13 mouse cellular contexts compared by ENCODE assay signal in the genomic region with DNA sequence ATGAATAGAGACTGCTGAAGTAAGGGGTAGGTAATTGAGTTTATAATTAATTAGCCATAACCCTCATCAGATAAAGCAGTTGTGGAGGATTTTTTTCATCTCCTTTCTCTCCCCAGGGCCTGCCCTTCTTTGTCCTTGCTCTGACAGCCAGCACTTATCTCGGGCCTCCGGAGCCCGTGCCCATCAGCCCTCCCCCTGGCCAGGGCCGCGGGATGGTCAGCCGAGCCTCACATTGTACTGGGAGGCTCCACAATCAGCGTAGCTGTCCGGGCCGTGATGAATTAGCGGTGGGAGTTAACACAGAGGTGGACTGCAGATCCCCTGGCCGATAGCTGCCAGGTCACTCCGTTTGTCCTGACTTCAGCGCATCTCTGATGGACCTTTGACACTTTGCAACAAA.
DNase-seq lines count a peak whose midpoint lies in the region; ATAC-seq and TF ChIP-seq lines count a peak whose summit lies in the region.
"Had no signal": no experiment of that assay in that cellular context is flagged by ENCODE, and none has a peak within 500 bp of the region (broad histone marks: within the 10 kb centered on the region; RNA-seq: fewer than 3 reads in every experiment).

No protein-coding gene starts in this region.

- ATAC-seq in midbrain, postnatal 0 days (ENCODE audit: low FRiP score): no peak
- ATAC-seq in heart, embryonic 14.5 days (ENCODE audit: insufficient number of reproducible peaks, insufficient read depth, low FRiP score, low read depth): 0 out of 2 replicates have a peak, but pooled peaks have one; percentile 51
- ATAC-seq in midbrain, embryonic 14.5 days (ENCODE audit: low FRiP score, low TSS enrichment): 0 out of 2 replicates have a peak, but pooled peaks have one; percentile 48
- ATAC-seq: intestine, embryonic 15.5 days had no signal

- H3K4me1 ChIP-seq in midbrain, embryonic 10.5 days: peaks cover 49% of the 10 kb centered on the region
- H3K4me1 ChIP-seq in midbrain, postnatal 0 days (ENCODE audit: insufficient read depth, low read length): peaks cover 12% of the 10 kb centered on the region; the same call in 1 of the 2 replicates
- H3K4me1 ChIP-seq in heart, embryonic 14.5 days (ENCODE audit: control insufficient read depth in 2 of 2, insufficient read depth in 2 of 2, low read length in 2 of 2): peaks cover 21 to 23% of the 10 kb centered on the region in 2 experiments
- H3K4me1 ChIP-seq in midbrain, embryonic 14.5 days (ENCODE audit: control insufficient read depth, insufficient read depth, low read length): peaks cover 43% of the 10 kb centered on the region
- H3K4me1 ChIP-seq: intestine, embryonic 15.5 days had no signal

- H3K9ac ChIP-seq in midbrain, postnatal 0 days (replicated peaks; ENCODE audit: low read length, poor library complexity, severe bottlenecking): no peak overlapping the region
- H3K9ac ChIP-seq in heart, embryonic 14.5 days (ENCODE audit: low read length): 0 out of 2 replicates have a peak overlapping the region, but pooled peaks have one; percentile 16
- H3K9ac ChIP-seq in midbrain, embryonic 14.5 days (replicated peaks; ENCODE audit: low read length): no peak overlapping the region
- H3K9ac ChIP-seq: intestine, embryonic 15.5 days had no signal

- H3K4me3 ChIP-seq in midbrain, embryonic 10.5 days: 0 out of 2 replicates have a peak overlapping the region, but pooled peaks have one; percentile 23
- no peak overlapping the region for H3K4me3 ChIP-seq in midbrain, postnatal 0 days (ENCODE audit: low read depth, low read length)
- no peak overlapping the region for H3K4me3 ChIP-seq in heart, embryonic 14.5 days (ENCODE audit: control insufficient read depth in 1 of 2, insufficient read depth in 1 of 2, low read depth in 1 of 2, low read length in 2 of 2)
- no peak overlapping the region for H3K4me3 ChIP-seq in midbrain, embryonic 14.5 days (replicated peaks; ENCODE audit: low read depth, low read length)
- H3K4me3 ChIP-seq: intestine, embryonic 15.5 days had no signal

- H3K27me3 ChIP-seq in midbrain, embryonic 10.5 days (ENCODE audit: low read depth, poor library complexity, severe bottlenecking): peaks cover 21% of the 10 kb centered on the region; the same call in 1 of the 2 replicates
- no peaks in the 10 kb centered on the region for H3K27me3 ChIP-seq in midbrain, postnatal 0 days (ENCODE audit: insufficient read depth, low read length)
- H3K27me3 ChIP-seq in heart, embryonic 14.5 days (ENCODE audit: control insufficient read depth, insufficient read depth, low read length): no peaks in the 10 kb centered on the region
- no peaks in the 10 kb centered on the region; the same call in 1 of the 2 replicates for H3K27me3 ChIP-seq in midbrain, embryonic 14.5 days (ENCODE audit: control insufficient read depth, insufficient read depth, low read length)
- H3K27me3 ChIP-seq: intestine, embryonic 15.5 days had no signal

- no peak for TF ChIP-seq CTCF in midbrain, postnatal 0 days (IDR thresholded peaks at IDR 0.05)

- peaks cover 34% of the 10 kb centered on the region for H3K36me3 ChIP-seq in midbrain, embryonic 10.5 days
- H3K36me3 ChIP-seq in midbrain, postnatal 0 days (ENCODE audit: insufficient read depth, low read length): peaks cover 15% of the 10 kb centered on the region; the same call in 1 of the 2 replicates
- 0 out of 2 replicates have a peak, but pooled peaks cover 6% of the 10 kb centered on the region for H3K36me3 ChIP-seq in heart, embryonic 14.5 days (ENCODE audit: control insufficient read depth, insufficient read depth, low read length)
- peaks cover 13% of the 10 kb centered on the region; the same call in 1 of the 2 replicates for H3K36me3 ChIP-seq in midbrain, embryonic 14.5 days (ENCODE audit: control insufficient read depth, insufficient read depth, low read length)
- H3K36me3 ChIP-seq: intestine, embryonic 15.5 days had no signal

- H3K4me2 ChIP-seq in midbrain, postnatal 0 days (ENCODE audit: low read depth, low read length, poor library complexity, severe bottlenecking): no peak overlapping the region
- 0 out of 2 replicates have a peak overlapping the region, but pooled peaks have one; percentile 29 for H3K4me2 ChIP-seq in heart, embryonic 14.5 days (ENCODE audit: low read length)
- H3K4me2 ChIP-seq in midbrain, embryonic 14.5 days (ENCODE audit: low read length): no peak overlapping the region
- H3K4me2 ChIP-seq: intestine, embryonic 15.5 days had no signal

- no peaks in the 10 kb centered on the region for H3K9me3 ChIP-seq in midbrain, embryonic 10.5 days (replicated peaks)
- H3K9me3 ChIP-seq in midbrain, postnatal 0 days (ENCODE audit: low read length): no peaks in the 10 kb centered on the region
- no peaks in the 10 kb centered on the region for H3K9me3 ChIP-seq in heart, embryonic 14.5 days (ENCODE audit: control insufficient read depth, low read length)
- H3K9me3 ChIP-seq in midbrain, embryonic 14.5 days (ENCODE audit: control insufficient read depth, low read length): no peaks in the 10 kb centered on the region
- H3K9me3 ChIP-seq: intestine, embryonic 15.5 days had no signal

- H3K27ac ChIP-seq in midbrain, embryonic 10.5 days (replicated peaks): peak overlapping the region; percentile 67
- H3K27ac ChIP-seq in midbrain, postnatal 0 days (ENCODE audit: low read depth, low read length): no peak overlapping the region
- peak overlapping the region; percentile 9 to 53; a peak in 2 of 4 replicates for H3K27ac ChIP-seq in heart, embryonic 14.5 days (replicated peaks in 1 of 2; ENCODE audit: control insufficient read depth in 1 of 2, insufficient read depth in 1 of 2, low read depth in 2 of 2, low read length in 2 of 2)
- H3K27ac ChIP-seq in midbrain, embryonic 14.5 days (replicated peaks; ENCODE audit: low read depth, low read length): no peak overlapping the region
- H3K27ac ChIP-seq: intestine, embryonic 15.5 days had no signal

- WGBS in midbrain, embryonic 10.5 days: 20% methylated on average over 13 of the region's 13 CpGs
- WGBS in midbrain, postnatal 0 days: 18% methylated on average over 13 of the region's 13 CpGs
- WGBS in heart, embryonic 14.5 days: 7% methylated on average over 13 of the region's 13 CpGs
- 4% methylated on average over 13 of the region's 13 CpGs for WGBS in midbrain, embryonic 14.5 days

- DNase-seq in adrenal gland, adult 2 months: peak; percentile 39
- DNase-seq in adrenal gland, adult 18-20 months (ENCODE audit: low spot score in 2 of 2): no peak
- peak; percentile 52 for DNase-seq in midbrain, embryonic 10.5 days (ENCODE audit: low spot score)
- DNase-seq in midbrain, postnatal 0 days (ENCODE audit: low spot score): no peak
- peak; percentile 40 for DNase-seq in midbrain, embryonic 14.5 days
- DNase-seq in left cerebral cortex, adult 11 months (ENCODE audit: low spot score): no peak
- no peak for DNase-seq in testis, postnatal 10 days (ENCODE audit: low spot score)
- DNase-seq: gastrocnemius, postnatal 14 days; liver; lung, postnatal 10 days; right cerebral cortex, postnatal 25 days had no signal

Comparison
In these comparisons a context has a peak if more than half of its experiments do, and no peak if none do; other contexts are left out.
1. DNase-seq: peak in adrenal gland, adult 2 months (single experiment), midbrain, embryonic 10.5 days (single experiment) and midbrain, embryonic 14.5 days (single experiment); none in adrenal gland, adult 18-20 months (0 of 2), midbrain, postnatal 0 days (single experiment), left cerebral cortex, adult 11 months (single experiment) and testis, postnatal 10 days (single experiment).
2. H3K27ac ChIP-seq: peak in midbrain, embryonic 10.5 days (single experiment) and heart, embryonic 14.5 days (2 of 2); none in midbrain, postnatal 0 days (single experiment) and midbrain, embryonic 14.5 days (single experiment).